Mouse (Mus musculus): ENCODE measurements at regions not wholly inside any gene's neighbourhood (a gene's known extent, or its start where the extent isn't known, plus 50 kb on each side); places are given as distances from the start of the nearest gene placed in this dataset.

DNA sequence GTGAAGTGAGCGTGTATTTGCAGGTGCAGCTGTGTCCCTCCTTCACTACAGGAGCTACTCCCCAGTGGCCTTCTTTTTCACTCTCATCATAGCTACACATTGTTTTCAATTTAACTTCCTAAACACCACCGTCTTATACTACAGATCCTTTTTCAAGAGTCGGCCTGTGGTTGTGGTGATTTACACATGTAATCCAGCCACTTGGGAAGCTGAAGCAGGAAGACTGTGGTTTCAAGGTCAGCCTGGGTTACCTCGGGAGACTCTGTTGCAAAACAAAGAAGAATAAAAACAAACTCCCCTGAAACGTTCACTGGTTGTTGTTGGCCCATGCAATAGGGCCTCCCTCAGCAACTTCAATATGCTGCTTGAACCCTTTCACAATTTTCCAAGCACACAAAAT lies 153.8 kb upstream of the Kcnh8 start:
- DNase-seq (ENCODE audit: low read depth, low spot score): peak; percentile 21

DNA sequence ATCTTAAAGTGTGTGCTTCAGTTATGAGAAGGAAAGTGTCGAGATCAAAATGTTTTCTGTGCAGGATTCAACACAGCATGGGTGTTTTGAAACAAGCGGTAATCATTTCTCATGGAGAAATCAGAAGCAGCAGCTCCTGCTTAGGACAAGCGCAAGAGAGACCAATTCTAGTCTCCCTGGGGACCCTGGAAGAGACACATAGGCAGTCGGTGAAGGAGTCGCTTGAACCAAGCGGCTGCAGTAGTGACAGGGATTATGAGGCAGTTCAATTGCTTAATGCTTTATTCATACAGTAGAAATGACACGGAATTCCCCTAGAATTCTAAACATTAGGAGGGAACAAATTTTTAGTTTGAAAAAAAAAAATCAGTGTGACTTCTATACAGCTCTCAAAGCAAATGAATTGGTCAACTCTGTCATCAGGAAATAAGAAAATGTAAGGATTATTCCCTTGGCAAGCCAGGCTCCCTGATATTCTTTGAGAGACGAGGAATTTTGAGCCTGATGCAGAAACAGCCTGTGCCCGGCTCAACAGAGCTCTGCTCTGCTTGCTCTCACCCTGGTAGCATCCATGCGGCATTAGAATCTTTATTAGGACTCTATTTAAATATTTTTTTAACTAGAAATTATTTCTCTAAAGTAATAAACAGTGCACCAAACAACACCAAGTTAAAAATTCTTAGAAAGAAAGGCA lies 143.1 kb upstream of the Kcnh8 start:
- DNase-seq (ENCODE audit: low read depth, low spot score): no peak

- no peak for DNase-seq (ENCODE audit: low read depth, low spot score)
These were observed 142.5 kb upstream of the Kcnh8 start for GRCm38 (mm10) chr17:52459997-52460387.

GRCm38 (mm10) chr17:52461264-52461663 lies 141.2 kb upstream of the Kcnh8 start:
- DNase-seq (ENCODE audit: low read depth, low spot score): no peak

DNA sequence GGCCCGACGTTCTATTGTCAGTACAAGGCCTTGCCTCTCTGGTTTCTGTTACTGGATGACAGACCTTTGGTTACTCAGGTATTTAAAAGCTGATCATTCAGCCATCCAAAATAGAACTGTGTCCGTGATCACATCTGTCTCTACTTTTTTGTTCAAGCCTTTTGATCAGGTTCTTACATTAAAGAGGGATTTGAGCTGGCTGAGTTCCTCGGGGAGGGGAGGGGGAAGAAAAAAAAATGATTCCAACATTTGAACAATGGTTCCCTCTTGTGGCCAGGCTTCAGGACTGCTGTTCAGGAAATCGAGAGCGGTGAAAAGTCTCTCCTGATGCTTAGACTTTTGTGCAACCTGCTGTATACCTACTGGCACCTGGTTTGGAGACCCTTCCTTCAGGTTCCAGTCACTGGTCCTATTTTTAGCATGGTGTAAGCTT lies 140.8 kb upstream of the Kcnh8 start:
- peak; percentile 83 for DNase-seq (ENCODE audit: low read depth, low spot score)

- DNase-seq (ENCODE audit: low read depth, low spot score): peak; percentile 6
These were observed 140.1 kb upstream of the Kcnh8 start for GRCm38 (mm10) chr17:52462361-52462760.

GRCm38 (mm10) chr17:52468464-52468863 lies 134.0 kb upstream of the Kcnh8 start:
- DNase-seq (ENCODE audit: low read depth, low spot score): peak; percentile 75

- DNase-seq (ENCODE audit: low read depth, low spot score): no peak
These were observed 123.0 kb upstream of the Kcnh8 start for GRCm38 (mm10) chr17:52479327-52480086.

DNA sequence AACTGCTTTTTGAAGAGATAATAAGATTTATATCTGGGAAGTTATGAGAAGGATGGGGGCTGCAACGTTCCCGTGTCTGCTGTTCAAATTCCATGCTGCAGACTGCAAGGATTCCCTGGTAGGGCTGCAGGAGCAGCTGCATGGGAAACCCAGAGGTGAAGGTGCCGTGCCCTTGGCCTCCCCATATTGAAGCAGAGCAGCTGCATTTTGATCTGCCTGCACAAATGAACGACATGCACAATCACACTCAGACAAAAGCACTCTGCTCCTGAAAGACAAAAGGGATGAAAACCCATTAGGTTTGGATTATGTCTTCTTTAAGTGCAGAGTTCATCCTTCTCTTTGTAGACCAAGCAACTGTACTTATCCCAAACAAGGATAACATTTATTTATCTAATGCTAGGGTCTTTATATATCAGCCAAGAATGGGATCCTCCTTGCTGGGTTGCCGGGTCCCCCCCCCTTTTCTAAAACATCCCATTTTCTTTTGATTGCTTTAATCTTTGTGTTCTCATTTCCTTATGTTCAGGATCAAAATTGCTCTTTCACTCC lies 122.3 kb upstream of the Kcnh8 start:
- DNase-seq (ENCODE audit: low read depth, low spot score): no peak

DNA sequence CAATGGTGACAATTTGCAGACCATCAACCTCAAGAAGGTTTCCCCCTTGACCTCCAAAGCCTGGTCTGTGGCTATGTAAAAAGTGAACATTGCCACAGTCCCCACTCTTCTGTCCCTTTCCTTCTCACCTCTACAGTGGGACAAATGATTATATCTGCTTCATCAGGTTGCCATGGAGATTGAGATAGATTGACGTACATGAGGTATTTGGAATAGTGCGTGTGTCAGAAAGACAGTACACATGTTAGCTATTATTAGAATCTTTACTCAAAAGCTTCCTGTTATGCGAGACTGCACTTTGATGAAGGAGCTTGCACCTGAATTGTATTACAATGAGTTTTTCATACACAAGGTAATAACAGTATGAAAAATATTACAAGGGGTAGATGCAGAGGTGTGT lies 95.7 kb upstream of the Kcnh8 start:
- peak; percentile 35 for DNase-seq (ENCODE audit: low read depth, low spot score)

DNA sequence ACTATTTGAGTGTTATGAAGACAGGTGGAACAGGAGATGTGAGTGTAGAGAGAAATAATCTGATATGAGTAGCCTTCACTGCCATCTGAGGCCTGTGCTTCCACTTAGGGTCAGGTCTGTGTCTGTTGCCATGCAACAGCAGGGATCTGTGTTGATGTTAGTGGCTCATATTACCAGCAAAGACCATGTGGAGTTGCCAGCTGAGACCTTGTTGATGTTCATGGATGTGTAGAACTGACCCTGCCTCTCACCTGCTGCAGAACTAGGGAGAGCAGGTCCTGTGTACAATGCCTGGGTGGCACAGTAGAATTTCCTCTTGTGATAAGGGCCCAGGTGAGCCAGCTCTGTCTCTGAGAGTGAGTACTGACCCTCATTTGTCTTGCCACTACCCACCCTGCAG lies 72.2 kb upstream of the Kcnh8 start:
- DNase-seq (ENCODE audit: low read depth, low spot score): no peak

All from CD4-positive helper T cell, adult 2 months (primary cell).